Mouse (Mus musculus) stomach, postnatal 0 days (tissue): ENCODE results near the gene Mpv17. TPM values are rescaled to one million over a fixed set of nuclear protein-coding genes. Genes with fewer than 3 reads are reported as not detected.
A peak's percentile ranks its signal among the peaks of the same experiment; 100 is the strongest.

Experiments
- ATAC-seq: fragments of 200-750 bp; cut with Nextera tagmentation; 2 replicates; pipeline ENCODE4 v1.8.0; 2017; ENCODE audit not compliant: low FRiP score, low TSS enrichment
- DNase-seq: peaks from one replicate; pipeline ENCODE4 v3.0.0-alpha.2; 2016; ENCODE audit warnings: low spot score
- H3K27ac ChIP-seq: fragments of 300-500 bp; sonication (generic); replicated peaks from 2 replicates; pipeline ENCODE4 v1.5.1; 2014; ENCODE audit warnings: mild to moderate bottlenecking, control low read depth
- H3K27me3 ChIP-seq: fragments of 300-500 bp; sonication (generic); 2 replicates; pipeline ENCODE4 v1.6.1; 2014; ENCODE audit warnings: low read length; ENCODE audit not compliant: control insufficient read depth, insufficient read depth
- H3K36me3 ChIP-seq: fragments of 300-500 bp; sonication (generic); 2 replicates; pipeline ENCODE4 v1.6.1; 2014; ENCODE audit warnings: low read length, mixed read lengths; ENCODE audit not compliant: control insufficient read depth, insufficient read depth
- H3K4me1 ChIP-seq: fragments of 300-500 bp; sonication (generic); replicated peaks from 2 replicates; pipeline ENCODE4 v1.6.1; 2014; ENCODE audit warnings: antibody characterized with exemption; ENCODE audit not compliant: control insufficient read depth, insufficient read depth
- H3K4me2 ChIP-seq: fragments of 300-500 bp; sonication (generic); replicated peaks from 2 replicates; pipeline ENCODE4 v1.6.1; 2014; ENCODE audit warnings: low read depth, mild to moderate bottlenecking, control low read depth, moderate library complexity
- H3K4me3 ChIP-seq: fragments of 300-500 bp; sonication (generic); 2 replicates; pipeline ENCODE4 v1.5.1; 2014; ENCODE audit warnings: low read depth, low read length, control low read depth
- H3K9ac ChIP-seq: fragments of 300-500 bp; sonication (generic); 2 replicates; pipeline ENCODE4 v1.6.1; 2014; ENCODE audit warnings: mild to moderate bottlenecking, low read length, control low read depth, mixed read lengths
- H3K9me3 ChIP-seq: fragments of 300-500 bp; sonication (generic); 2 replicates; pipeline ENCODE4 v1.6.1; 2016; ENCODE audit warnings: low read length; ENCODE audit not compliant: control insufficient read depth
- CTCF ChIP-seq: IDR thresholded peaks from 2 replicates; pipeline ENCODE4 v1.5.1; 2016; ENCODE audit warnings: antibody characterized with exemption, low read depth, mild to moderate bottlenecking, moderate library complexity
- EP300 ChIP-seq: optimal IDR thresholded peaks from 2 replicates; pipeline ENCODE3; 2016; ENCODE audit warnings: antibody characterized with exemption
- WGBS: fragments of 180-500 bp; shearing (Covaris S2); extraction: QIAGEN DNeasy Blood & Tissue Kit; methylation state at CpG from one replicate; pipeline ENCODE4 v1.1.7; 2014; 5-methylcytosine and 5-hydroxymethylcytosine counted together
- polyA plus RNA-seq: library from polyadenylated mRNA; unstranded; fragments of >200 nt; fragmentation: Nextera tagmentation; extraction: Ambion mirVana; gene quantifications from 2 replicates; pipeline ENCODE4 v1.2.1, GENCODE M21; 2015

Mpv17 gene
- polyA plus RNA-seq, 1 experiment from 2014 or later, result 29.4 TPM

DNA sequence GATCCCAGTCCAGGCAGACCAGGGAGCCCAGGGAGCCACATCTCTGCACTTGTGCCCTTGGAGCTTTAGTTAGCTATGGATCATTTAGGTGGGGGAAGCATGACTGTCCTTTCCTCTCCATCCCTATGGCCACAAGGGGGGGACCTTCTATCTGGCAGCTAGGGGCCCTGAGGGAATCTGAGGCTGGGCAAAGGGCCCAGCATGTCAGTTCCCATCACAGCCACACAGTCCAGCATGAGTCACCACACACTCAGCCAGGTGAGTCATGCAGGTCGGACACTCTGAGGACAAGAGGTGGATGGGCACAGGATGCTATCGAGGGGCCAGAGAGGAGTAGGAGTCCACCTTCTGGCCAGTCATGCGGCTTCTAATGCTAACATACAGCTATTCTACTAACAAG lies 2.3 kb downstream of the Mpv17 start:
- ATAC-seq (peak; percentile 38; the same call in 1 of the 2 replicates), DNase-seq (peak; percentile 40)
- H3K4me1 ChIP-seq, result peaks cover 4% of the 10 kb centered on the region; the same call in 1 of the 2 replicates
- no peaks in the 10 kb centered on the region for H3K9me3 ChIP-seq
- H3K9ac ChIP-seq, result no peak overlapping the region
- no peaks in the 10 kb centered on the region for H3K27me3 ChIP-seq
- no peak overlapping the region for H3K4me2 ChIP-seq
- TF ChIP-seq EP300 (no peak), CTCF (peak; percentile 46)
- no peak overlapping the region for H3K27ac ChIP-seq
- 50% methylated on average over 3 of the region's 3 CpGs for WGBS
- no peak overlapping the region for H3K4me3 ChIP-seq
- no peaks in the 10 kb centered on the region for H3K36me3 ChIP-seq

DNA sequence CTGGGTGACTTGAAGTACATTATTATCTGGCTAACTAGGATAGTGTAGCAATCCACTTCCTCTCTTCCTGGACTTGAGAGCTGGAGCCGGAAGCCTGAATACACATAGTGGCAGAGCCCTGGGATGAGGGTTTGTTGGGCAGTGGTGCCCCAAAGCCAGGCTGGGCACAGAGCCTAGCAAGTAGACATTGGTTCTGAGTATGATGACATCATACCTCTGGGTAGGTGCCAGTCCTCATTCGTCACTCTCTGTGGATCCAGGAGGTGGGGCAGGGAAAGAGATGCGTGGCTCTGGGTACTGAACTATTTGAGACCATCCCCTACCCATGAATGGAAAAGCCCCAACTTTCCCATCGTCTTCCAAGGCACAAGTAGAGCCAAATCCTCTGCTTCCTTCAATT lies 4.3 kb downstream of the Mpv17 start:
- 71% methylated on average over 4 of the region's 4 CpGs for WGBS
- peaks cover 4% of the 10 kb centered on the region; the same call in 1 of the 2 replicates for H3K4me1 ChIP-seq
- no peak for TF ChIP-seq EP300
- no peak for TF ChIP-seq CTCF
- no peaks in the 10 kb centered on the region for H3K9me3 ChIP-seq
- H3K36me3 ChIP-seq, result 0 out of 2 replicates have a peak, but pooled peaks cover 4% of the 10 kb centered on the region
- no peak overlapping the region for H3K9ac ChIP-seq
- no peak for DNase-seq
- no peak overlapping the region for H3K4me2 ChIP-seq
- no peak for ATAC-seq
- H3K27ac ChIP-seq, result no peak overlapping the region
- H3K27me3 ChIP-seq, result no peaks in the 10 kb centered on the region
- H3K4me3 ChIP-seq, result no peak overlapping the region

DNA sequence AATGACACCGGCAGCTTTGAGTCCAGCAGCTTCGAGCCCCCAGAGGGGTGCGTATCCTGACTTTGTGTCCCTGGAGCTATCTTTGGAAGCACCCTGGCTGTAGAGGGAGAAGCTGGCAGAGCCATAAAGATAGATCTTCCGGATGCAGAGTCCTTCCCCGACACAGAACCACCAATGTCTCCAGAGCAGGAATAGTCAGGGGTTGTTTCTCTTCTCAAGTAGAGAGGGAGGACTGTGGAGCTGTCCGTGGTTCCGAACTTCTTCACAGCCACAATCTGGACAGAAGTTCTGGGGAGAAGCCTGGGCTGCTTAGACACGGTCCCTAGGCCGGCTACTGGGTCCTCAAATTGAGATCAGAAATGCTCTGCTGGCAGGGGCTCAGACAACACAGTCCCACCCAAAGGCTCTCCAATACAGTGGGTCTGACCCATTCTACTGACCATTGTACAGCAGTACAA lies 15.1 kb downstream of the Mpv17 start:
- no peak overlapping the region for H3K4me3 ChIP-seq
- H3K9ac ChIP-seq, result no peak overlapping the region
- no peaks in the 10 kb centered on the region for H3K4me1 ChIP-seq
- H3K9me3 ChIP-seq, result no peaks in the 10 kb centered on the region
- 0 out of 2 replicates have a peak overlapping the region, but pooled peaks have one; percentile 25 for H3K4me2 ChIP-seq
- TF ChIP-seq CTCF (no peak), EP300 (no peak)
- no peak overlapping the region for H3K27ac ChIP-seq
- peaks cover 3% of the 10 kb centered on the region for H3K36me3 ChIP-seq
- peaks cover 9% of the 10 kb centered on the region for H3K27me3 ChIP-seq
- DNase-seq (peak; percentile 36), ATAC-seq (0 out of 2 replicates have a peak, but pooled peaks have one; percentile 2)
- WGBS, result 10% methylated on average over 9 of the region's 9 CpGs

DNA sequence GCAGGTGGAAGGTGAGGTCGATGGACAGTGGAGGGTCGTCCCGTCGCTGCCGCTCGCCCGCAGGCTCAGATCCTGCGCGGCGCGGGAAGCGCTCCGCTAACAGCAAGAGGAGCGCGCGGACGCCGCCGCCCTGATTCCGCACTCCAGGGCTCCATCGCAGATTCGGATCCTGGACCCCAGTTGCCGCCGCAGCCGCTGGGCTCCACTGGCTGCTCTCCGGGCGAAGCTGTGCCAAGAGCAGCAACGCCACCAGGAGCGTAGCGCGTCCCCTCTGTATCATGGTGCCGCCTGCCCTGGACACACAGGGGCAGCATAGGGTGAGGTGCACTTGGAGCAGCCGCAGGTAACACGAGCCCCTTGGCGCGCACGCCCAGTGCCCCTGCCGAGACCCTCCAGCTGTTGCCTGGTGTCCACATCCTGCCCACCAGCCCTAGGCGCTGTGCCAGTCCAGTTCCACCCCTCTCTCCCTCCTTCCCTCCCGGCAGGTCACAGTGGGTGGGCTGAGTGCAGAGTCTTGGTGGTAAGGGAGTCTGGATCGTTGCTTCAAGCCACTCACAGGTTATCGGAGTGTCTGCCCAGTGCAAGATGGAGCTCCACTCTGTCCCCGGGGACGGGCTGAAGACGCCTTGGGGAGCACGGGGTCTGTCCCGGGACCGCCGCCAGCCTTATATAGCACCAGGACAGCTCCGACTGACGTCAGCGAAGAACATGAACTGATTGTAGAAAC lies 15.6 kb downstream of the Mpv17 start, which contains the start of gene Ucn:
TSS of gene Ucn (minus strand) at position 589 of the 727 bp plus-strand sequence.
- no peak for TF ChIP-seq EP300
- TF ChIP-seq CTCF, result no peak
- no peak within 1 kb of the TSS for H3K27ac ChIP-seq
- no peak within 1 kb of the TSS for H3K9ac ChIP-seq
- H3K36me3 ChIP-seq, result peaks cover 2% of the 10 kb centered on the region
- H3K9me3 ChIP-seq, result no peaks in the 10 kb centered on the region
- 2% methylated on average over 52 of the region's 52 CpGs for WGBS
- peak within 1 kb of the TSS; percentile 25; the same call in 1 of the 2 replicates for H3K4me2 ChIP-seq
- DNase-seq (no peak), ATAC-seq (0 out of 2 replicates have a peak, but pooled peaks have one; percentile 29)
- H3K4me3 ChIP-seq, result no peak within 1 kb of the TSS
- H3K27me3 ChIP-seq, result peaks cover 9% of the 10 kb centered on the region
- H3K4me1 ChIP-seq, result no peaks in the 10 kb centered on the region

DNA sequence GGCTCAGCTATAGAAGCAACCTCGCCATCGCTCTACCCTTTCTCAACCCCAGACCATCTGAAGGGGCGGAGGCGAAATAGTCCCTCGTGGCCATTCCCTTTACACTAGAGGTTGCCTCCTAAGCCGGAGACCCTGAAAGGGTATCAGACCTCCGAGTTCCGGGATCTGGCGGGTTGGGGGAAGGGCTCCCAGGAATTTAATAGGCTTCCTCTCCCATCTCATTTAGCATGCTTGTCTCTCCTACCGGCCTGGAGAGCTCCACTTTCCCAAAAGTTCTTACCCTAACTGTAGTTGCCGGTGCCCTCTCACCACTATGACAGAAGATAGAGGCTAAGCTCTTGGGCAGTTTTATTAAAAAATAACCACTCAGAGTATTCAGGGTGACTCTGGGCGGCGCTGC lies 16.4 kb downstream of the Mpv17 start:
- no peak for TF ChIP-seq EP300
- no peak for TF ChIP-seq CTCF
- Histone ChIP-seq H3K9me3 (no peaks in the 10 kb centered on the region), H3K4me3 (no peak overlapping the region), H3K9ac (no peak overlapping the region), H3K4me2 (0 out of 2 replicates have a peak overlapping the region, but pooled peaks have one; percentile 25), H3K36me3 (no peaks in the 10 kb centered on the region), H3K27ac (no peak overlapping the region), H3K4me1 (no peaks in the 10 kb centered on the region), H3K27me3 (peaks cover 9% of the 10 kb centered on the region)
- DNase-seq (no peak), ATAC-seq (no peak)
- 2% methylated on average over 13 of the region's 13 CpGs for WGBS
